ENCODE assay signal across 8 mouse cellular contexts in the genomic region with DNA sequence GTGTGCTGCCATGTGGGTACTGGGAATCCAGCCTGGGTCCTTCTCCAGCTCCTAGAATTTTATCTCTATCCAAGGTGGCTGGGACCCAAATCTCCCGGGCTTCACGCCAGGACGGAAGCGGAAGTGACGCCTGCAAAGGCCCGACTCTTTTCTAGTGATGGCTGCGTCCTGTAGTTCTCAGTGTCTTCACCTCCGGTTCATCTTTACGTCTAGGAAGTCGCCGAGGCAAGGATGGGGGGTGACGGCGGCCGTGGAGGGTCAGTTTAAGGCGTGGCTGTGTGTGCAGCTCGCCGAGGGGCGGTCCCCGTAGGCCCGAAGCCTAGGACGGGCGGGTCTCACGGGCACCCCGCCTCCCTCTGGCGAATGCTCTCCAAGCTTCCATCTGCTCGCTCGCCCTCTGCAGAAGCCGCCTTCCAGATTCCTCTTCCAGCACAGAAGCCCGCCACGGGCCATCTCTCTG. TPM values are rescaled to one million over a fixed set of nuclear protein-coding genes. Genes with fewer than 3 reads are reported as not detected.
DNase-seq lines count a peak whose midpoint lies in the region; ATAC-seq and TF ChIP-seq lines count a peak whose summit lies in the region.

TSS of gene Zfp846 (plus strand) at position 117 of the 460 bp plus-strand sequence.

- TF ChIP-seq POLR2A in CH12.LX (IDR thresholded peaks at IDR 0.05; ENCODE audit: low read depth, low read length), result peak; percentile 83

- H3K79me2 ChIP-seq in CH12.LX (replicated peaks; ENCODE audit: control insufficient read depth, extremely low read depth, insufficient read depth, poor library complexity, severe bottlenecking), result no peaks in the 10 kb centered on the region

- in situ Hi-C loops in CH12.LX (cut with MboI; ENCODE audit: low pct_ligation_motif_present, low pct_unique_long_range_greater_than_20kb, low sequenced_read_pairs), result no loop called here

- dilution Hi-C loops in CH12.LX (cut with MboI; ENCODE audit: extremely low pct_ligation_motif_present, extremely low pct_unique_long_range_greater_than_20kb, low sequenced_read_pairs), result no loop called here

- no peak within 1 kb of the TSS for H3K27ac ChIP-seq in CH12.LX (ENCODE audit: insufficient read depth, low read depth)
- peak within 1 kb of the TSS; percentile 75 for H3K27ac ChIP-seq in forebrain, embryonic 11.5 days (ENCODE audit: low read depth, low read length)
- peak within 1 kb of the TSS; percentile 81 for H3K27ac ChIP-seq in heart, embryonic 16.5 days (ENCODE audit: low read length)
- 0 out of 2 replicates have a peak within 1 kb of the TSS, but pooled peaks have one; percentile 19 for H3K27ac ChIP-seq in liver, embryonic 15.5 days (replicated peaks)
- H3K27ac ChIP-seq in neural tube, embryonic 12.5 days, result peak within 1 kb of the TSS; percentile 84; the same call in 1 of the 2 replicates

- no peaks in the 10 kb centered on the region for H3K27me3 ChIP-seq in CH12.LX (replicated peaks)
- peaks cover 2% of the 10 kb centered on the region; the same call in 1 of the 2 replicates for H3K27me3 ChIP-seq in forebrain, embryonic 11.5 days (ENCODE audit: control insufficient read depth, insufficient read depth, low read length)
- H3K27me3 ChIP-seq in heart, embryonic 16.5 days (ENCODE audit: control insufficient read depth, insufficient read depth, low read length), result peaks cover 8% of the 10 kb centered on the region
- H3K27me3 ChIP-seq in liver, embryonic 15.5 days, result peaks cover 18% of the 10 kb centered on the region; the same call in 1 of the 2 replicates
- H3K27me3 ChIP-seq in neural tube, embryonic 12.5 days (replicated peaks), result peaks cover 7% of the 10 kb centered on the region

- H3K4me3 ChIP-seq in CH12.LX (replicated peaks in 1 of 3; ENCODE audit: low read depth in 2 of 3, low read length in 2 of 3, poor library complexity in 1 of 3), result peak within 1 kb of the TSS; percentile 67 to 74 (median 70)
- H3K4me3 ChIP-seq in forebrain, embryonic 11.5 days (ENCODE audit: low read depth, low read length), result peak within 1 kb of the TSS; percentile 49
- peak within 1 kb of the TSS; percentile 84 for H3K4me3 ChIP-seq in heart, embryonic 16.5 days (ENCODE audit: low read length)
- peak within 1 kb of the TSS; percentile 65 for H3K4me3 ChIP-seq in liver, embryonic 15.5 days (replicated peaks)
- H3K4me3 ChIP-seq in neural tube, embryonic 12.5 days, result peak within 1 kb of the TSS; percentile 59

- H3K9ac ChIP-seq in CH12.LX (ENCODE audit: insufficient read depth, low read depth), result peak within 1 kb of the TSS; percentile 73
- H3K9ac ChIP-seq in forebrain, embryonic 11.5 days (ENCODE audit: low read length), result peak within 1 kb of the TSS; percentile 80
- H3K9ac ChIP-seq in heart, embryonic 16.5 days (ENCODE audit: low read length), result peak within 1 kb of the TSS; percentile 84
- peak within 1 kb of the TSS; percentile 48 for H3K9ac ChIP-seq in liver, embryonic 15.5 days
- H3K9ac ChIP-seq in neural tube, embryonic 12.5 days, result peak within 1 kb of the TSS; percentile 66

- no peaks in the 10 kb centered on the region for H3K9me3 ChIP-seq in CH12.LX (replicated peaks; ENCODE audit: low read length)
- H3K9me3 ChIP-seq in forebrain, embryonic 11.5 days (ENCODE audit: control insufficient read depth, low read length), result no peaks in the 10 kb centered on the region
- H3K9me3 ChIP-seq in heart, embryonic 16.5 days (replicated peaks; ENCODE audit: control insufficient read depth, low read length), result peaks cover 10% of the 10 kb centered on the region
- no peaks in the 10 kb centered on the region for H3K9me3 ChIP-seq in liver, embryonic 15.5 days (replicated peaks)
- H3K9me3 ChIP-seq in neural tube, embryonic 12.5 days, result no peaks in the 10 kb centered on the region

- peaks cover 0 to 5% of the 10 kb centered on the region in 2 experiments for H3K36me3 ChIP-seq in CH12.LX (replicated peaks in 1 of 2; ENCODE audit: control insufficient read depth in 1 of 2, insufficient read depth in 1 of 2, low read length in 1 of 2)
- H3K36me3 ChIP-seq in forebrain, embryonic 11.5 days (ENCODE audit: control insufficient read depth, insufficient read depth, low read length), result no peaks in the 10 kb centered on the region
- peaks cover 16% of the 10 kb centered on the region for H3K36me3 ChIP-seq in heart, embryonic 16.5 days (ENCODE audit: control insufficient read depth, insufficient read depth)
- no peaks in the 10 kb centered on the region for H3K36me3 ChIP-seq in liver, embryonic 15.5 days (replicated peaks)
- no peaks in the 10 kb centered on the region; the same call in 1 of the 2 replicates for H3K36me3 ChIP-seq in neural tube, embryonic 12.5 days

- peak; percentile 97 for DNase-seq in CH12.LX (ENCODE audit: extremely low read depth)
- DNase-seq in c-Kit-positive CD71-positive TER-119-negative erythroid progenitor cells, embryonic 14.5 days (ENCODE audit: low read depth), result peak; percentile 77
- DNase-seq in forebrain, embryonic 11.5 days (ENCODE audit: low spot score), result peak; percentile 98
- peak; percentile 99 for DNase-seq in kidney, postnatal 36 days
- DNase-seq in telencephalon, adult 2 months (ENCODE audit: low read depth, low spot score), result peak; percentile 99

- WGBS in forebrain, embryonic 11.5 days, result under 1% methylated on average over 30 of the region's 30 CpGs
- WGBS in heart, embryonic 16.5 days, result 0% methylated on average over 30 of the region's 30 CpGs
- under 1% methylated on average over 30 of the region's 30 CpGs for WGBS in liver, embryonic 15.5 days (ENCODE audit: insufficient replicate concordance)
- WGBS in neural tube, embryonic 12.5 days, result under 1% methylated on average over 30 of the region's 30 CpGs

- H3K4me1 ChIP-seq in CH12.LX (ENCODE audit: control insufficient read depth in 1 of 2, insufficient read depth in 2 of 2), result peaks cover 0 to 4% of the 10 kb centered on the region in 2 experiments; a peak in 3 of 4 replicates
- H3K4me1 ChIP-seq in forebrain, embryonic 11.5 days (replicated peaks; ENCODE audit: control insufficient read depth, insufficient read depth, low read length), result no peaks in the 10 kb centered on the region
- H3K4me1 ChIP-seq in heart, embryonic 16.5 days (ENCODE audit: control insufficient read depth, insufficient read depth, low read length), result no peaks in the 10 kb centered on the region
- H3K4me1 ChIP-seq in liver, embryonic 15.5 days (replicated peaks), result peaks cover 14% of the 10 kb centered on the region
- H3K4me1 ChIP-seq in neural tube, embryonic 12.5 days, result no peaks in the 10 kb centered on the region

- no peak for TF ChIP-seq RAD21 in CH12.LX (IDR thresholded peaks at IDR 0.05; ENCODE audit: low read depth, low read length)

- H3K4me2 ChIP-seq in CH12.LX (ENCODE audit: insufficient read depth, low read depth, poor library complexity, severe bottlenecking), result peak within 1 kb of the TSS; percentile 86
- H3K4me2 ChIP-seq in forebrain, embryonic 11.5 days (ENCODE audit: low read depth, low read length, severe bottlenecking), result peak within 1 kb of the TSS; percentile 58
- peak within 1 kb of the TSS; percentile 74 for H3K4me2 ChIP-seq in heart, embryonic 16.5 days (ENCODE audit: low read depth, low read length)
- H3K4me2 ChIP-seq in liver, embryonic 15.5 days, result peak within 1 kb of the TSS; percentile 81
- H3K4me2 ChIP-seq in neural tube, embryonic 12.5 days (replicated peaks), result peak within 1 kb of the TSS; percentile 62

- TF ChIP-seq EP300 in CH12.LX (IDR thresholded peaks at IDR 0.05; ENCODE audit: low read length), result no peak

- peak; percentile 99 for ATAC-seq in forebrain, embryonic 11.5 days (replicated peaks; ENCODE audit: low FRiP score)
- ATAC-seq in heart, embryonic 16.5 days (replicated peaks; ENCODE audit: extremely low read depth, insufficient read depth, low FRiP score), result peak; percentile 98
- peak; percentile 94 for ATAC-seq in liver, embryonic 15.5 days (ENCODE audit: insufficient read depth)
- peak; percentile 99 for ATAC-seq in neural tube, embryonic 12.5 days (ENCODE audit: low FRiP score, low read depth)

- TF ChIP-seq CTCF in CH12.LX (conservative IDR thresholded peaks at IDR 0.05 in 1 of 2, IDR thresholded peaks at IDR 0.05 in 1 of 2; ENCODE audit: low read depth in 2 of 2, low read length in 2 of 2), result no peak

TF ChIP-seq in CH12.LX, 34 proteins besides CTCF, POLR2A, EP300 and RAD21 (continues in another document):
- TF ChIP-seq MYC (IDR thresholded peaks at IDR 0.05; ENCODE audit: low read depth, low read length) (0 out of 2 replicates have a peak, but pooled peaks have one; percentile 47), JUN (IDR thresholded peaks at IDR 0.05; ENCODE audit: insufficient read depth, low read depth, low read length) (no peak), NELFE (IDR thresholded peaks at IDR 0.05; ENCODE audit: low read depth, low read length) (peak; percentile 59), RCOR1 (conservative IDR thresholded peaks at IDR 0.05; ENCODE audit: low read depth, low read length) (no peak), SIN3A (IDR thresholded peaks at IDR 0.05; ENCODE audit: low read length) (peak; percentile 76; the same call in 1 of the 2 replicates), CHD2 (IDR thresholded peaks at IDR 0.05; ENCODE audit: low read length) (no peak), ETS1 (conservative IDR thresholded peaks at IDR 0.05; ENCODE audit: low read depth, low read length) (no peak; the same call in 1 of the 2 replicates), MAFK (IDR thresholded peaks at IDR 0.05; ENCODE audit: insufficient replicate concordance, low read length) (no peak), ZNF384 (IDR thresholded peaks at IDR 0.05; ENCODE audit: low read depth, low read length) (no peak), GABPA (IDR thresholded peaks at IDR 0.05; ENCODE audit: insufficient replicate concordance, low read depth, low read length) (peak; percentile 9; the same call in 1 of the 2 replicates), ELF1 (IDR thresholded peaks at IDR 0.05; ENCODE audit: low read depth, low read length) (peak; percentile 96), E2F4 (IDR thresholded peaks at IDR 0.05; ENCODE audit: insufficient replicate concordance, low read depth, low read length) (peak; percentile 87; the same call in 1 of the 2 replicates), TCF12 (IDR thresholded peaks at IDR 0.05; ENCODE audit: low read depth, low read length) (no peak; the same call in 1 of the 2 replicates), HCFC1 (IDR thresholded peaks at IDR 0.05; ENCODE audit: low read depth, low read length) (peak; percentile 95), USF2 (conservative IDR thresholded peaks at IDR 0.05; ENCODE audit: low read depth, low read length) (no peak), JUND (conservative IDR thresholded peaks at IDR 0.05; ENCODE audit: low read depth, low read length) (no peak; the same call in 1 of the 2 replicates)

RNA-seq across cellular contexts. Expression of gene Zfp846, which starts in this region (rescaled TPM):
- 2.8 and 3.4 TPM in 2 replicates for total RNA-seq in CH12.LX (2012; rRNA removed)
- total RNA-seq in CH12.LX (2014; rRNA removed), result 4.8 and 4.9 TPM in 2 replicates
- 3.4 and 4.8 TPM in 2 replicates for polyA plus RNA-seq in CH12.LX (2012; ENCODE audit: insufficient read length, low read depth)
- 22.2 and 24.4 TPM in 2 replicates for polyA plus RNA-seq in forebrain, embryonic 11.5 days (2014; fragmentation: Nextera tagmentation; extraction: Ambion mirVana)
- polyA plus RNA-seq in heart, embryonic 16.5 days (2015; fragmentation: Nextera tagmentation; extraction: Ambion mirVana), result 11.4 and 12.0 TPM in 2 replicates
- 1.9 and 2.2 TPM in 2 replicates for polyA plus RNA-seq in liver, embryonic 15.5 days (2015; fragmentation: Nextera tagmentation; extraction: Ambion mirVana)
- 28.4 and 29.3 TPM in 2 replicates for polyA plus RNA-seq in neural tube, embryonic 12.5 days (2016; fragmentation: Nextera tagmentation; extraction: Ambion mirVana)
